Mouse (Mus musculus) lung, postnatal 0 days (tissue): ENCODE results near the gene Sbno2.

Experiments used
- CTCF ChIP-seq: IDR thresholded peaks from 2 replicates; pipeline ENCODE4 v1.5.1; 2016; ENCODE audit warnings: antibody characterized with exemption, mild to moderate bottlenecking
- EP300 ChIP-seq: IDR thresholded peaks from 2 replicates; pipeline ENCODE4 v1.6.1; 2016; ENCODE audit warnings: antibody characterized with exemption, mild to moderate bottlenecking, control low read depth

DNA sequence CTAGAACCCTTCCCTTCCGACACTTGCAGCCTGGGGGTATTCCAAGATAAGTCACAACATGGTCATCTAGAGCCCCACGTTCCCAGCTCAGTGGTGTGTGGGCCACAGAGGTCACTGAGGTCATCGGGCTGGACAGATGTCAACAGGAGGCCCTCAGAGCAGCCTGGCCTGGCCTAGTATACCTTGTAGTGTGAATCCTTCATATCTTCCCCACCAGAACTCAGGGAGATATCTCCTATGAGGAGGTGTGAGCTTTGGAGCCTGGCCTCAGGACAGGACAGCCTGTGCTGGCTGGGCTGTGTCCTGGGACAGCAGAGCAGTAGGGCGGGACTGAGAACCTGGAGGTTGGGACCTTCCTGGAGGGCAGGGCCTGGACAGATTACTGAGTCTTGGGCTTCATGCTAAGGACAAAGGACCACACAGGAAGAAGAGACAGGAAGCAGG lies 41.2 kb upstream of the Sbno2 start:
- TF ChIP-seq CTCF (no peak), EP300 (peak; percentile 86)
